Mouse (Mus musculus): Measurements from ENCODE around the gene Krt10.

Krt10 gene

GRCm38 (mm10) chr11:99389264-99389663, at the start of gene Krt10:
Krt10 (minus strand) TSS chr11:99389364.
- no peak for DNase-seq (ENCODE audit: low read depth, low spot score)

GRCm38 (mm10) chr11:99437972-99438371, 48.8 kb upstream of the Krt10 start, which contains the start of gene Krt20:
Krt20 (minus strand) TSS chr11:99438150.
- no peak for DNase-seq (ENCODE audit: low read depth, low spot score)

DNA sequence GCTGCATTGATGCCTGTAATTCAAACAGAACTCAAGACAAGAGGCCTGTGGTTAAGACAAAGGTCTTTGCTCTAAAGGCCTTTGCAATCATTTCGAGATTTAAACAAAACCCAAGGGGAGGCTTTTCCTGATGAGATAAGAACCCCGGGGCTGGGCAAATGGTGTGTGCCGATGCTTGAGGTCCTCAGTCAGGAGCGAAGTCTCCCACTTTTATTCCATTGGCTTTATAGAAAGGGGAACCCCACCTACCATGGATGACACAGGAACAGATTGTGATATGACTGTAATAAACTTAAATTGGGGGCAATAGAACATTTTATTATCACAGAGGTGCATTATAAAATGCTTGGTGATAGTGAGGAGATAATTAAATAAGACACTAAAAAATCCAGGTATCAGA, 47.5 kb upstream of the Krt10 start:
- DNase-seq (ENCODE audit: low read depth, low spot score): no peak

DNA sequence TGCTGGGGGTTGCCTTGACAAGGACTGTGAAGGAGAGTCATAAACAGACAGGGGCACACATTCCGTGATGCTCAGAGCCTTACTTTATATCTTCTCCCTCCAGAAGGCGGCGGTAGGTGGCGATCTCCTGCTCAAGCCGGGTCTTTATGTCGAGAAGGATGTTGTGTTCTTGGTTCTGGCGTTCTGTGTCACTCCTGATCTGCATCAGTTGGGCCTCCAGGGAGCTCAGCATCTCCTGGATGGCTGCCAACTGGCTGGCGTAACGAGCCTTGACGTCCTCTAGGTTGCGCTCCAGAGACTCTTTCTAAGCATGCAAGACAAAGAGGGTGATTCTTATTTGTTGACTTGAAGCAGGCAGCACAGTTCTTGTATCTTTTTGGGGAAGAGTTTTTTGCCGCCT, 41.5 kb upstream of the Krt10 start:
- DNase-seq (ENCODE audit: low read depth, low spot score): peak; percentile 65

GRCm38 (mm10) chr11:99422159-99422558, 33.0 kb upstream of the Krt10 start, which contains the start of gene Krt12:
Krt12 (minus strand) TSS chr11:99422259.
- no peak for DNase-seq (ENCODE audit: low read depth, low spot score)

DNA sequence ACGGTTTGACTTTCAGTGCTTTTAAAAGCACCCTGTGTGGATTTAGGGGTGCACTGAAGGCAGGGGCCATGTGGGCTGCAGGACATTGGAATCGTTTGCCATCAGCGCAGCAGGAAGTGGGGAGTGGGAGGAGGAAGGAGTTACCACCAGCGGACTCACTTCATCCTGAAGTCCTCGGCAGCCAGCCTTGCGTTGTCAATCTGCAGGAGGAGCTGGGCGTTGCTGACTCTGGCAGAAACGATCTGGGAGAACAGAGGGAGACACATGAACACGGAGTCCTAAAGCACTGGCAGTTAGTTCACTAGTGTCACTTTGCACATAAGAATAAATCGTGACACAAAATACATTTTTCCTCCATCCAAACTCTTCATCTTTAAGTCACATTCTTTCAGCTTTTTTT, 31.4 kb upstream of the Krt10 start:
- DNase-seq (ENCODE audit: low read depth, low spot score): no peak

- DNase-seq (ENCODE audit: low read depth, low spot score): no peak
Observed at GRCm38 (mm10) chr11:99417819-99418218, 28.7 kb upstream of the Krt10 start.

- no peak for DNase-seq (ENCODE audit: low read depth, low spot score)
Observed at GRCm38 (mm10) chr11:99416902-99417301, 27.7 kb upstream of the Krt10 start.

DNA sequence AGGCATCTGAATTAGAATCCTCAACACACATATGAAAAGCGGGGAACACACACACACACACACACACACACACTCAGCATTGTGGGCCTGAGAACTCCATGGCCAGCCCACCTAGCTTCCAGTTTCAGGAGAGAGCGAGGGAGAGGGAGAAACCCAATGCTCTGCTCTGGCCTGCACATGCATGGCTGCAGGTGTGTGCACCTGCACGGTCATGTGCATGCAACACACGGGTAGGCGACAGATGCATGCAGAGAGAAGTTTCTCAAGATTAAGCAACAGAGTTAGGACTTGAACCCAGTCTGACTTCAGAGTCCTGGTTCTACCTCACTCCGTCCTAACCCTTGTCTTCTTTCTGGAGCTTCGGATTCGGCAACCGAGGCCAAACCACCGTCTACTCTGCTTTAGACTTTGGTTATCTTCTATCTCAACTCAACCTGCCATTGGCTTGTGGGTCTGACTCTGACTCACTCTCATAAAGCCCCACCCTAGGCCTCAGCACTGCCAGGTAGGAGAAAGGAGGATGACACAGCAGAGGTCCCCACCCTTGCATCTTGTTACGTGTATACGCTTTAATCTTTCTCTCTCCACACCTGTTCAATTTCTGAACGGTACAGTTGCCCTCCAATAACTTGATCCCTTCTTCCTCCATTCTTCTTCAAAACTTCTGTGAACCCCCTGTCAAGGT, 25.4 kb upstream of the Krt10 start:
- DNase-seq (ENCODE audit: low read depth, low spot score): no peak

GRCm38 (mm10) chr11:99413247-99413646, 24.1 kb upstream of the Krt10 start:
- DNase-seq (ENCODE audit: low read depth, low spot score): peak; percentile 30

GRCm38 (mm10) chr11:99406186-99406585, 17.0 kb upstream of the Krt10 start:
- no peak for DNase-seq (ENCODE audit: low read depth, low spot score)

- DNase-seq (ENCODE audit: low read depth, low spot score): no peak
Observed at GRCm38 (mm10) chr11:99399956-99400549, 10.9 kb upstream of the Krt10 start.

DNA sequence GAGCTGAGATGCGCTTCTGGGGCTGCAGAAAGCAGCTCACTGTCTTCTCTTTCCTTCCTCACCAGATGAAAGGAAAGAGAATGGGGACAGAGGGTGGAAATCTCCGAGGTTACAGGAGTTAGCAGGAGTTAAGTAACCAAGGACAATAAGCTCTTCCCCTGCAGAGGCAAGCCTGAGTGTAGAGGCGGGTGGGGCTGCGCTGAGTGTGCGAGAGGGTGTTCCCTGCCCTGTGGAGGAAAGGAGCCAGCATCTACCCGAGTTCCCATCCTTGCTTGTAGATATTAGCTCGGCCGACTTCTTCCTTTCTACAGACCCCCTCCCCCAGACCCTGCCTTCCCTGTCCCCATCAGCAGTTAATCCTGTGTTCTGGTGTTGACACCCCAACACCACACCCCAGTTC, 9.7 kb upstream of the Krt10 start:
- no peak for DNase-seq (ENCODE audit: low read depth, low spot score)

DNA sequence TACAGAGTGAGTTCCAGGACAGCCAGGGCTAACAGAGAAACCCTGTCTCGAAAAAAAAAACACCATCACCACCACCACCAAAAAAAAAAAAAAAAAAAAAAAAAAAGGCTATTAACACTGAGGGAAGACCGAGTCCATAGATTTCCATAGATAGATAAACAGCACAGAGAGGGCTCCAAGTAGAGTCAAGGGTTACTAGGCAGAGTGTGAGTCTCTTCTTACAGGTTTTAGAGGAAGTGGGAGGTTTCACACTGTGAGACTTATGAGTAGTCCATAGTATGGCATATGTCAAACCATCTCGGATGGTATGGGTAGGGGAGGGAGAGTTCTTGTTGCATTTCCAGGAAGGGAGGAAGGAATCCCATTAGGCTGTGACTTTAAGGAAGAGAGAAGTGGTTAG, 8.9 kb upstream of the Krt10 start:
- no peak for DNase-seq (ENCODE audit: low read depth, low spot score)

- no peak for DNase-seq (ENCODE audit: low read depth, low spot score)
Observed at GRCm38 (mm10) chr11:99396661-99397060, 7.5 kb upstream of the Krt10 start.

DNA sequence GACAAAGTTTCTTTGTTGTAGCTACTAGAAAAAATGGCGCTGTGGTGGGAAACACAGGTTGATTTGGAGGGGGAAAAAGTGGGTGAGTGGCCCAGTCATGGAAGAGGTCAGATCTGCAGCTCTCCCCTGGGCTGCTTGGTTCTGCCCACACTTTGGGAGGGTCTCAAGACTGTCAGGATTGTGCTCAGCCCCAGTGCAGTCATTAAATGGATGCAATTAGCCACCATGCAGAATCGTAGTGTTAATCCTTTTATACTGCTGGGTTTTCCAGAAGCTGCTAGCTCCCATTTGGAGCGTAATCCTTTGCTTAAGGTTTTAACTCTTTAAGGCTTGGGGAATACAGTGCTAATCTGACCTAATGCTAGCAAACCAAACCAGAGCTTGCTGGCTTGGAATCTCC, 6.9 kb upstream of the Krt10 start:
- DNase-seq (ENCODE audit: low read depth, low spot score): peak; percentile 49

DNA sequence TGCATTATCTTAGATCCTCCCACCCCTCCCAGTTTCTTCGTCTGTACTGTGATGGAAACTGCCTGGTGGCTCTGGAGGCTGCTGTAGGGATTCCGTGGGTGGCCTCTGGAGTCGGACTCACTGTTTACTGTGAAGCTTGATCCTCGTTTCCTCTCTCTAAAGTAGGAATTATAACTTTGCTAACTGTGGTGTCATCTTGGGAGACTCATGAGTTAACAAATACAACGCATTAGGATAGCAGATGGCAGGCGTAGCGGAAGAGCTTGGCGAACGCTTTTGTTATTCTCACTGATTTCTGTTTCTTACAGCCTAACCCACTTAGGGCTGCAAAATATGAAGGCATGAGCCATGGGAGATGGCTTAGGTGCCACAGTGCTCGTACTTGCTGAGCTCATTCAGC, 3.3 kb upstream of the Krt10 start:
- no peak for DNase-seq (ENCODE audit: low read depth, low spot score)

DNA sequence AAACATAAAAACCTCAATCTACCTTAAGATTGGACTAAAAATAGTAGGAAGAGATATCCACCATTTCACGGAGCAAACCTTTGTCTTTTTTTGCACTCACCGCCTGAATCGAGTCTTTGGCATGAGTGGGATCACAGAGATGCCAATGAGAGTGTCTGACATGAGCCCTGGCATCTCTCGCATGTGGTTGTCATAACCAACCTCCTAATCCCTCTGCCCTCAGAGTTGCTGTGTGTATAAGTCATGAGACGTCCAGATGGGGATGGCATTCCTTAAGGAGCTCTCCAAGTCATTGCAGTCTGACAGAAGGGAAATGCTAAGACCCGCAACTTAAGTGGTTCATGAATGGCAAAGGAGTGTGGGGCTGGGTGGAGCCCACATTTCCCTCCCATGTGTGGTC, 2.2 kb upstream of the Krt10 start:
- no peak for DNase-seq (ENCODE audit: low read depth, low spot score)

DNA sequence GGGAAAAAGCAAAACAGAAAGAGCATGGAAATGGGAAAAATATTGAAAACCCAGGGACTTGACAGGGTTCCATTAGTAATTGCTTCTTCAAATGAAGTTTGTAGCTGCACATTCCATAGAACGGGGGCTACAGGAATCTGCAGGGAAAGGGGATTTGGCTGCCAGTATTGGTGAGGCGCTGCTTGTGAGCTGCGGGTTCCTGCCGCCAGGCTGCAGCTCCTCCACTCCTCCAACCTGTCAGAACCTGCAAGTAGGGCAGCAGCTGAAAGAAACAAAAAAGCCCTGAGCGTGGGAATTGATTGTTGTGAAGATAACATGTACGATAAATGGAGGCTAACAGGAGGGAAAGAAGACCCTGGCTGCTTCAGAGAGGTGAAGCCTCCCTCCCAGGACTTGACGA, 1.7 kb upstream of the Krt10 start:
- DNase-seq (ENCODE audit: low read depth, low spot score): no peak

DNA sequence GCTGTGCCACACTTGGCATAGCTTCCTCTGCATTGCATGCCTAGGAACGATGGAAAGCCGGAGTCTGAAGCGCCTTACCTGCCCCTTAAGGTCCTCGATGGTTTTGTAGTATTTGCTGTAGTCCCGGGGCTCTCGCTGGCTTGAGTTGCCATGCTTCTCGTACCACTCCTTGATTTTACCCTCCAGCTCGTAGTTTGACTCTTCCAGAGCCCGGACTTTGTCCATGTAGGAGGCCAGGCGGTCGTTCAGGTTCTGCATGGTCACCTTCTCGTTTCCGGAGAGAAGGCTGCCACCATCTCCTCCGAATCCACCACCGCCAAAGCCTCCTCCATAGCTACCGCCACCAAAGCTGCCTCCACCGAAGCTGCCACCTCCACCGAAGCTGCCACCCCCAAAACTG, 503 bp downstream of the Krt10 start:
- DNase-seq (ENCODE audit: low read depth, low spot score): no peak

DNA sequence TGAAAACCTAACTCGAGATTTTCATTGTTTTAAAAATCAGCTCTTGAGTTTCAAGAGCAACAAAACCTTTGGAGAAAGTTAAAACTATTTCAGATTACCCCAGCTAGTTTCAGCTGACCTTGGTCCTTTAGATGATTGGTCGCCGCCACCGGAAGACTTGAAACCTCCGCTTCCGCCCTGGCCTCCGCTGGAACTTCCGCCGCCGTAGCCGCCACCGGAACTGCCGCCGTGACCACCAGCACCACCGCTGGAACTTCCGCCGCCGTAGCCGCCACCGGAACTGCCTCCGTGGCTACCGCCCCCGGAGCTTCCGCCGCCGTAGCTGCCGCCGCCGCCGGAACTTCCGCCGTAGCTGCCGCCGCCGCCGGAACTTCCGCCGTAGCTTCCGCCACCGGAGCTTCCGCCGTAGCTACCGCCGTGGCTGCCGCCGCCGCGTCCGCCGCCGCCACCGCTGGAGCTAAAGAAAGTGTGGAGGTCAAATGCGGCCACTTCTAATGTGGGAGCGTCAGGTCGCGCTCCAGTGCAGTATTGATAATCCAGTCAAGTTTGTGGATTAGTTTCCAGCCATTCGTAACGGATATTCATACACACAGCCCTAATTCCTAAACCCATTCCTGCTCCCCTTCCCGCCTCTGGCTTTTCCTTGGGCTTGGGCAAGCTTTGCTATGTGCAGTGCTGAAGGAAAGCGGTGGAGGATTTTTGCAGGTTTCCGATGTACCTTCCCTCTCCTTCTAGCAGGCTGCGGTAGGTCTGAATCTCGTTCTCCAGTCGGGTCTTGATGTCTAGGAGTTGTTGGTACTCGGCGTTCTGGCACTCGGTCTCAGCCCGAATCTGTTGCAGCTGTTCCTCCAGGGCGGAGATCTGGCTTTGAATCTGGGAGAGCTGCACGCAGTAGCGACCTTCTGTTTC, 3.1 kb downstream of the Krt10 start:
- DNase-seq (ENCODE audit: low read depth, low spot score): peak; percentile 73

- DNase-seq (ENCODE audit: low read depth, low spot score): peak; percentile 76
Observed at GRCm38 (mm10) chr11:99379568-99379967, 9.6 kb downstream of the Krt10 start.
